Mouse (Mus musculus) cerebellum, adult 11-12 months (tissue): ENCODE data around the gene Med12.

ENCODE experiments used
- DNase-seq: peaks from one replicate; pipeline ENCODE4 v3.0.0; 2022

Med12 gene

GRCm38 (mm10) chrX:101273875-101274738, at the start of gene Med12:
TSS of gene Med12 (plus strand) at chrX:101274030.
- peak; percentile 92 for DNase-seq

GRCm38 (mm10) chrX:101245011-101245410, 28.8 kb upstream of the Med12 start:
- no peak for DNase-seq

- DNase-seq: peak; percentile 87
Observed at GRCm38 (mm10) chrX:101253952-101254729, 19.7 kb upstream of the Med12 start, which contains the start of gene Foxo4. TSS of gene Foxo4 (plus strand) at chrX:101254528.

GRCm38 (mm10) chrX:101254740-101255139, 19.1 kb upstream of the Med12 start:
- peak; percentile 26 for DNase-seq

- no peak for DNase-seq
Observed at GRCm38 (mm10) chrX:101256603-101257002, 17.2 kb upstream of the Med12 start.

- no peak for DNase-seq
Observed at GRCm38 (mm10) chrX:101260441-101261325, 13.1 kb upstream of the Med12 start.

GRCm38 (mm10) chrX:101263892-101264291, 9.9 kb upstream of the Med12 start, which contains the start of gene Gm614:
TSS of gene Gm614 (minus strand) at chrX:101263992.
- no peak for DNase-seq

- no peak for DNase-seq
Observed at GRCm38 (mm10) chrX:101266631-101267030, 7.2 kb upstream of the Med12 start.

- no peak for DNase-seq
Observed at GRCm38 (mm10) chrX:101268025-101268754, 5.6 kb upstream of the Med12 start, which contains the start of gene Il2rg. TSS of gene Il2rg (minus strand) at chrX:101268255.

GRCm38 (mm10) chrX:101268755-101269124, 5.1 kb upstream of the Med12 start, which contains the start of gene Gm20489:
TSS of gene Gm20489 (minus strand) at chrX:101269023.
- DNase-seq: no peak

- DNase-seq: no peak
Observed at GRCm38 (mm10) chrX:101273410-101273809, 420 bp upstream of the Med12 start.

GRCm38 (mm10) chrX:101282813-101283212, 9.0 kb downstream of the Med12 start:
- no peak for DNase-seq

GRCm38 (mm10) chrX:101285534-101285933, 11.7 kb downstream of the Med12 start:
- DNase-seq: peak; percentile 42

- DNase-seq: no peak
Observed at GRCm38 (mm10) chrX:101285953-101286670, 12.3 kb downstream of the Med12 start.

GRCm38 (mm10) chrX:101287543-101287942, 13.7 kb downstream of the Med12 start:
- no peak for DNase-seq

- no peak for DNase-seq
Observed at GRCm38 (mm10) chrX:101288432-101288831, 14.6 kb downstream of the Med12 start.

GRCm38 (mm10) chrX:101289037-101289436, 15.2 kb downstream of the Med12 start:
- no peak for DNase-seq

GRCm38 (mm10) chrX:101290111-101290510, 16.3 kb downstream of the Med12 start:
- DNase-seq: no peak

- peak; percentile 68 for DNase-seq
Observed at GRCm38 (mm10) chrX:101299055-101299454, 25.2 kb downstream of the Med12 start, which contains the start of gene Nlgn3. TSS of gene Nlgn3 (plus strand) at chrX:101299168.

- no peak for DNase-seq
Observed at GRCm38 (mm10) chrX:101299473-101300426, 25.9 kb downstream of the Med12 start.
